Mouse (Mus musculus) liver, embryonic 15.5 days (tissue): ENCODE measurements around the gene Olfr853. TPM values are rescaled to one million over a fixed set of nuclear protein-coding genes. Genes with fewer than 3 reads are reported as not detected.

Source experiments
- ATAC-seq: fragments of 200-750 bp; cut with Nextera tagmentation; 2 replicates; pipeline ENCODE4 v1.8.0; 2017; ENCODE audit warnings: moderate number of reproducible peaks, mild to moderate bottlenecking, moderate library complexity; ENCODE audit not compliant: insufficient read depth
- H3K27ac ChIP-seq: fragments of 300-500 bp; sonication (generic); replicated peaks from 2 replicates; pipeline ENCODE4 v1.5.1; 2015; ENCODE audit warnings: mild to moderate bottlenecking, inconsistent platforms
- H3K27me3 ChIP-seq: fragments of 300-500 bp; sonication (generic); 2 replicates; pipeline ENCODE4 v1.6.1; 2015; ENCODE audit warnings: mild to moderate bottlenecking, inconsistent platforms
- H3K36me3 ChIP-seq: fragments of 300-500 bp; sonication (generic); replicated peaks from 2 replicates; pipeline ENCODE4 v1.6.1; 2015; ENCODE audit warnings: moderate library complexity, mild to moderate bottlenecking, inconsistent platforms
- H3K4me1 ChIP-seq: fragments of 300-500 bp; sonication (generic); replicated peaks from 2 replicates; pipeline ENCODE4 v1.6.1; 2015; ENCODE audit warnings: inconsistent platforms
- H3K4me2 ChIP-seq: fragments of 300-500 bp; sonication (generic); 2 replicates; pipeline ENCODE4 v1.6.1; 2015; ENCODE audit warnings: moderate library complexity, mild to moderate bottlenecking, inconsistent platforms
- H3K4me3 ChIP-seq: fragments of 300-500 bp; sonication (generic); replicated peaks from 2 replicates; pipeline ENCODE4 v1.5.1; 2015; ENCODE audit warnings: mild to moderate bottlenecking, inconsistent platforms
- H3K9ac ChIP-seq: fragments of 300-500 bp; sonication (generic); 2 replicates; pipeline ENCODE4 v1.6.1; 2015; ENCODE audit warnings: moderate library complexity, mild to moderate bottlenecking, inconsistent platforms
- H3K9me3 ChIP-seq: fragments of 300-500 bp; sonication (generic); replicated peaks from 2 replicates; pipeline ENCODE4 v1.6.1; 2016; ENCODE audit warnings: inconsistent platforms
- WGBS: fragments of 180-500 bp; shearing (Covaris S2); methylation state at CpG from one replicate; pipeline ENCODE4 v1.1.7; 2015; ENCODE audit warnings: mixed read lengths; ENCODE audit not compliant: insufficient replicate concordance; 5-methylcytosine and 5-hydroxymethylcytosine counted together
- polyA plus RNA-seq: library from polyadenylated mRNA; unstranded; fragments of >200 nt; fragmentation: Nextera tagmentation; extraction: Ambion mirVana; gene quantifications from 2 replicates; pipeline ENCODE4 v1.2.1, GENCODE M21; 2015

Gene Olfr853
- polyA plus RNA-seq = not detected in 2 replicates

DNA sequence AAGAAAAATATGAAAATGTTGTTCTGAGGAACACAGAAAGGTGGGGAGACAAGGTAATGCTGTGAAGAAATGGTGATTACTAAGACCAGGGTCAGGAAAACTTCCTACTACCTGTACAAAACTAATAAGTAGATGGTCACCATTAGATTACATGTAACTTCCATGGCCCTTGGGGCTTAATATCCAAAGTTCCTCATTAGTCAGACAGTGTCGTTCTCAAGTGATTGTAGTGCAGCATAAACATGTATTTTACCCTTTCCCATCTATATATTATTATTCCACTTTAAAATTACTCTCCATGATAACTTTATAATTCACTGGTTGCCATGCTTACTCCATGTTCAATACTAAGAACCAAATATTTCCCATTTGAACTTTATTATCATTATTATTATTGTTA lies at the start of gene Olfr853:
Gene Olfr853, minus strand, starts transcription at position 101 of the 400 bp plus-strand sequence.
- no peaks in the 10 kb centered on the region for H3K9me3 ChIP-seq
- WGBS = 56% methylated on average over 1 of the region's 1 CpGs
- no peaks in the 10 kb centered on the region for H3K36me3 ChIP-seq
- ATAC-seq = no peak
- no peak within 1 kb of the TSS for H3K4me3 ChIP-seq
- no peaks in the 10 kb centered on the region for H3K27me3 ChIP-seq
- H3K9ac ChIP-seq = no peak within 1 kb of the TSS
- no peak within 1 kb of the TSS for H3K4me2 ChIP-seq
- H3K4me1 ChIP-seq = no peaks in the 10 kb centered on the region
- H3K27ac ChIP-seq = no peak within 1 kb of the TSS

DNA sequence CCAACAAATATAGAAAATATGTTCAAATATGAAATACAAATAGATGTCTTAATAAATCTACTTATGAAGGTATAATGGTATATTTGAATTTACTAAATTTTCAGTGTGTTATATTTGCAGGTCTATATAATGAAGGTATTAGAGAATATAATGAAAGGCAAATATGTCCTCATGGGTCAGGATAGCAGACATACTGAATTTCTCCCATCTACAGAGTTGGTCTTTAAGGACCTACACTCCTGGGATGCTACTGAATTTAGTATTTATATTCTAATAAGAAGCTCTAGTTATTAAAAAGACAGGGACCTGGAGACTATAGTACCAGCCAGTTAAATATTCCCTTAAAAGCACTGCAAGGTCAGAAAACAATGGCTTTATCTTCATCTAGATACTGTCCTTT lies 41.4 kb upstream of the Olfr853 start, which contains the start of gene Olfr855:
Gene Olfr855, plus strand, starts transcription at position 301 of the 400 bp plus-strand sequence.
- H3K9ac ChIP-seq = no peak within 1 kb of the TSS
- no peak within 1 kb of the TSS for H3K4me2 ChIP-seq
- no peaks in the 10 kb centered on the region for H3K36me3 ChIP-seq
- H3K27me3 ChIP-seq = no peaks in the 10 kb centered on the region
- H3K9me3 ChIP-seq = no peaks in the 10 kb centered on the region
- H3K4me1 ChIP-seq = no peaks in the 10 kb centered on the region
- no peak within 1 kb of the TSS for H3K27ac ChIP-seq
- no peak within 1 kb of the TSS for H3K4me3 ChIP-seq
- no peak for ATAC-seq

- no peaks in the 10 kb centered on the region for H3K36me3 ChIP-seq
- H3K27me3 ChIP-seq = no peaks in the 10 kb centered on the region
- H3K4me3 ChIP-seq = no peak within 1 kb of the TSS
- 48% methylated on average over 1 of the region's 1 CpGs for WGBS
- H3K9me3 ChIP-seq = no peaks in the 10 kb centered on the region
- no peak for ATAC-seq
- H3K4me1 ChIP-seq = no peaks in the 10 kb centered on the region
- no peak within 1 kb of the TSS for H3K4me2 ChIP-seq
- H3K9ac ChIP-seq = no peak within 1 kb of the TSS
- H3K27ac ChIP-seq = no peak within 1 kb of the TSS
These were observed 26.4 kb upstream of the Olfr853 start, which contains the start of gene Olfr854 for GRCm38 (mm10) chr9:19567282-19567681. Olfr854 (minus strand) TSS chr9:19567382.

DNA sequence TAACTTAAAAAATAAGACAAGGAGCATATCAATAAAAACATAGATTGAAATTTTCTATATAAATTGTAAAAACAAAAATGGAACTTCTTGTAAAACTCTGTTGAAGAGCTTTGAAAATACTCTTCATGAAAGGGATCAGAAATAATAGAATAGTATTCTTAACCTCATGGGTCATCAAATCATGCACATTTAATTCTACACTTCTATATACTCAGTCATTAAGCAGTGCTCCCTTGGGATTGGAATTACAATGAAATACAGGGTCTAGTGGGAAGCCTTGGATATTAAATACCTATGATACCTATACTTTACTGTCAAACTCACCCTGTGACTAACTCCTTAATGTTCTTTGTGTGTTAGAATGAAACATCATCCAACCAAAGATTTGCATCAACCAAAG lies 47.9 kb downstream of the Olfr853 start, which contains the start of gene Olfr851:
Gene Olfr851, plus strand, starts transcription at position 301 of the 400 bp plus-strand sequence.
- Histone ChIP-seq H3K4me3 (no peak within 1 kb of the TSS), H3K27ac (no peak within 1 kb of the TSS), H3K36me3 (no peaks in the 10 kb centered on the region), H3K4me1 (no peaks in the 10 kb centered on the region), H3K4me2 (no peak within 1 kb of the TSS), H3K9me3 (no peaks in the 10 kb centered on the region; the same call in 1 of the 2 replicates), H3K27me3 (no peaks in the 10 kb centered on the region), H3K9ac (no peak within 1 kb of the TSS)
- ATAC-seq = no peak

Other genes with a start within 250 kb of the Olfr853 start
- not detected in 2 replicates for gene Olfr844, start 224.7 kb downstream of the Olfr853 start, polyA plus RNA-seq
- gene Olfr845, start 204.6 kb downstream of the Olfr853 start, polyA plus RNA-seq = not detected in 2 replicates
- not detected in 2 replicates for gene Olfr846, start 177.1 kb downstream of the Olfr853 start, polyA plus RNA-seq
- gene Olfr847, start 162.4 kb downstream of the Olfr853 start, polyA plus RNA-seq = not detected in 2 replicates
- gene Olfr849, start 100.8 kb downstream of the Olfr853 start, polyA plus RNA-seq = not detected in 2 replicates
- gene Olfr850, start 62.8 kb downstream of the Olfr853 start, polyA plus RNA-seq = not detected in 2 replicates
- gene Olfr851, start 47.8 kb downstream of the Olfr853 start, polyA plus RNA-seq = not detected in 2 replicates
- gene Olfr854, start 26.3 kb upstream of the Olfr853 start, polyA plus RNA-seq = not detected in 2 replicates
- gene Olfr855, start 41.5 kb upstream of the Olfr853 start, polyA plus RNA-seq = not detected in 2 replicates
- gene Zfp317, start 81.0 kb upstream of the Olfr853 start, polyA plus RNA-seq = 7.0 TPM in 2 replicates
- not detected in 2 replicates for gene Olfr857, start 168.4 kb upstream of the Olfr853 start, polyA plus RNA-seq
- not detected in 2 replicates for gene Olfr58, start 239.2 kb upstream of the Olfr853 start, polyA plus RNA-seq